Comparison of ENCODE assay signal across 21 mouse cellular contexts in the genomic region with DNA sequence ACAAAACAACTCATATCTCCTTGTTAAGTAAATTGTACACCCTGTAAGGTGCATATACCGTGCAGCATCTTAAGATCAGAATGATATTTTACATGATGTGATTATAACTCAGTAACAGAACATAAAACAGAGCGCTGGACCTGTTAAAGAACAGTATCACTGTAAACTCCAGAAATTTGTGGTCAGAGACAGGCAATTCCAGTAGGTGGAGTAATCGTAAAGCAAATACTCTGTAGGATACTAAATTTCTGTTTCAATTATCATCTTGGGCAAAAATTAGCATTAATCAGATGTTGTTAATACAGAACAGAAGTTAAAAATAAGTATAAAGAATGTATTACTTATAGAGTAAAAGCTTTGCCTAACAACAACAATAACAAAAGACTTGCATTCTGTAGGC.
A peak's percentile ranks its signal among the peaks of the same experiment; 100 is the strongest.
DNase-seq lines count a peak whose midpoint lies in the region; ATAC-seq and TF ChIP-seq lines count a peak whose summit lies in the region.
"Had no signal": no experiment of that assay in that cellular context is flagged by ENCODE, and none has a peak within 500 bp of the region (broad histone marks: within the 10 kb centered on the region; RNA-seq: fewer than 3 reads in every experiment).

No protein-coding gene starts in this region.

- DNase-seq in heart, postnatal 0 days (ENCODE audit: low spot score): no peak
- no peak for DNase-seq in heart, adult 9 months (ENCODE audit: low spot score in 2 of 2)
- DNase-seq in left cerebral cortex, adult 2 months (ENCODE audit: extremely low spot score in 1 of 2, low spot score in 2 of 2): no peak
- DNase-seq in left cerebral cortex, adult 8-10 months (ENCODE audit: low spot score in 2 of 2): no peak
- DNase-seq in Muller cell, postnatal 12 days (ENCODE audit: inconsistent ontology term): peak; percentile 22
- peak; percentile 49 for DNase-seq in brain, embryonic 14.5 days (ENCODE audit: low read depth)
- DNase-seq in c-Kit-positive CD71-positive TER-119-positive erythroid progenitor cells, embryonic 14.5 days (ENCODE audit: low spot score): no peak
- DNase-seq: adrenal gland, postnatal 25 days; cerebellum, adult 9-10 months; gastrocnemius, postnatal 10 days; heart, adult 11 months; heart, postnatal 36 days; kidney, adult 2 months; kidney, postnatal 14 days; right cerebral cortex, postnatal 4 days; thymus, postnatal 25 days had no signal

- H3K27me3 ChIP-seq in heart, postnatal 0 days (ENCODE audit: control insufficient read depth, insufficient read depth, low read length): no peaks in the 10 kb centered on the region
- H3K27me3 ChIP-seq: heart, embryonic 13.5 days; midbrain, embryonic 12.5 days had no signal

- peak; percentile 23 for TF ChIP-seq CTCF in heart, postnatal 0 days (IDR thresholded peaks at IDR 0.05; ENCODE audit: low read depth)
- peak; percentile 61 for TF ChIP-seq CTCF in left cerebral cortex, adult 2 months (IDR thresholded peaks at IDR 0.05)
- TF ChIP-seq CTCF in brain, embryonic 14.5 days (IDR thresholded peaks at IDR 0.05; ENCODE audit: borderline replicate concordance, extremely low read depth, insufficient read depth, insufficient read length): 0 out of 2 replicates have a peak, but pooled peaks have one; percentile 16

- no peak for TF ChIP-seq POLR2A in brain, embryonic 14.5 days (IDR thresholded peaks at IDR 0.05; ENCODE audit: borderline replicate concordance, extremely low read depth, insufficient read depth, insufficient read length, poor library complexity, severe bottlenecking)

- TF ChIP-seq EP300 in heart, postnatal 0 days (IDR thresholded peaks at IDR 0.05; ENCODE audit: low read depth): no peak

- intact Hi-C loops in left cerebral cortex, adult 2 months (cut with DNase I): no loop called here

- H3K36me3 ChIP-seq in heart, postnatal 0 days (replicated peaks; ENCODE audit: control insufficient read depth, insufficient read depth, low read length): no peaks in the 10 kb centered on the region
- H3K36me3 ChIP-seq: heart, embryonic 13.5 days; midbrain, embryonic 12.5 days had no signal

- H3K27ac ChIP-seq in heart, postnatal 0 days (ENCODE audit: low read depth): no peak overlapping the region
- H3K27ac ChIP-seq in left cerebral cortex, adult 2 months: no peak overlapping the region
- H3K27ac ChIP-seq: heart, embryonic 13.5 days; liver, embryonic 14.5 days; midbrain, embryonic 12.5 days had no signal

- no peak overlapping the region for H3K4me3 ChIP-seq in heart, postnatal 0 days (ENCODE audit: low read depth, low read length)
- no peak overlapping the region for H3K4me3 ChIP-seq in left cerebral cortex, adult 2 months
- H3K4me3 ChIP-seq: heart, embryonic 13.5 days; midbrain, embryonic 12.5 days; myocyte had no signal

- 0 out of 2 replicates have a peak, but pooled peaks cover 4% of the 10 kb centered on the region for H3K9me3 ChIP-seq in heart, postnatal 0 days (replicated peaks; ENCODE audit: control insufficient read depth, low read length)
- H3K9me3 ChIP-seq: heart, embryonic 13.5 days had no signal

- H3K4me2 ChIP-seq in heart, postnatal 0 days (ENCODE audit: low read depth, low read length): no peak overlapping the region
- H3K4me2 ChIP-seq: heart, embryonic 13.5 days; midbrain, embryonic 12.5 days had no signal

- 57% methylated on average over 3 of the region's 3 CpGs for WGBS in heart, postnatal 0 days

- H3K9ac ChIP-seq in heart, postnatal 0 days (replicated peaks; ENCODE audit: low read depth, low read length): no peak overlapping the region
- H3K9ac ChIP-seq: heart, embryonic 13.5 days; liver, embryonic 14.5 days; midbrain, embryonic 12.5 days had no signal

- ATAC-seq in heart, postnatal 0 days (ENCODE audit: insufficient read depth, low read depth): no peak
- ATAC-seq: CD4-positive, CD25-positive, alpha-beta regulatory T cell, adult 4 months had no signal

- H3K4me1 ChIP-seq in heart, postnatal 0 days (ENCODE audit: control insufficient read depth, insufficient read depth): no peaks in the 10 kb centered on the region
- H3K4me1 ChIP-seq: heart, embryonic 13.5 days; midbrain, embryonic 12.5 days had no signal

Comparison
In these comparisons a context has a peak if more than half of its experiments do, and no peak if none do; other contexts are left out.
1. DNase-seq: peak in Muller cell, postnatal 12 days (single experiment) and brain, embryonic 14.5 days (single experiment); none in heart, postnatal 0 days (single experiment), heart, adult 9 months (0 of 2), left cerebral cortex, adult 2 months (0 of 2), left cerebral cortex, adult 8-10 months (0 of 2) and c-Kit-positive CD71-positive TER-119-positive erythroid progenitor cells, embryonic 14.5 days (single experiment).
2. Peak in every context shown above with its lines, with median percentiles within 50 percentile points of each other: CTCF ChIP-seq.